Mouse (Mus musculus) erythroblast, embryonic 14.5 days (primary cell): ENCODE data around the gene E2f2. TPM values are rescaled to one million over a fixed set of nuclear protein-coding genes. Genes with fewer than 3 reads are reported as not detected.

ENCODE experiments used
- H3K27me3 ChIP-seq: 2 replicates; pipeline ENCODE4 v1.6.1; 2012; ENCODE audit warnings: inconsistent platforms; ENCODE audit not compliant: control insufficient read depth
- H3K36me3 ChIP-seq: 2 replicates; pipeline ENCODE4 v1.6.1; 2012; ENCODE audit warnings: mild to moderate bottlenecking, inconsistent platforms; ENCODE audit not compliant: control insufficient read depth
- H3K4me1 ChIP-seq: 2 replicates; pipeline ENCODE4 v1.6.1; 2012; ENCODE audit warnings: inconsistent platforms; ENCODE audit not compliant: control insufficient read depth
- H3K4me3 ChIP-seq: replicated peaks from 2 replicates; pipeline ENCODE3; 2012; ENCODE audit warnings: moderate library complexity, mild to moderate bottlenecking, inconsistent platforms
- H3K9me3 ChIP-seq: 2 replicates; pipeline ENCODE4 v1.6.1; 2012; ENCODE audit warnings: low read length, inconsistent platforms, mixed read lengths; ENCODE audit not compliant: control insufficient read depth
- GATA1 ChIP-seq: IDR thresholded peaks from 2 replicates; pipeline ENCODE4 v1.6.1; 2012; ENCODE audit warnings: low read length, inconsistent platforms, mixed read lengths
- TAL1 ChIP-seq: IDR thresholded peaks from 3 replicates; pipeline ENCODE4 v1.6.1; 2012; ENCODE audit warnings: low read length, inconsistent platforms, mixed read lengths
- polyA plus RNA-seq: library from polyadenylated mRNA; stranded (reverse); fragments of >175 nt; gene quantifications from 2 replicates; pipeline ENCODE4 v1.2.3, GENCODE M21; 2012

The E2f2 gene
- polyA plus RNA-seq, 1 experiment, result 108 TPM

GRCm38 (mm10) chr4:136144126-136144926 lies 27.9 kb upstream of the E2f2 start:
- H3K27me3 ChIP-seq, result peaks cover 100% of the 10 kb centered on the region
- TF ChIP-seq GATA1, result no peak
- TF ChIP-seq TAL1, result no peak
- H3K4me1 ChIP-seq, result peaks cover 40% of the 10 kb centered on the region
- H3K4me3 ChIP-seq, result peak overlapping the region; percentile 47
- no peaks in the 10 kb centered on the region for H3K36me3 ChIP-seq
- H3K9me3 ChIP-seq, result peaks cover 22% of the 10 kb centered on the region; the same call in 1 of the 2 replicates

DNA sequence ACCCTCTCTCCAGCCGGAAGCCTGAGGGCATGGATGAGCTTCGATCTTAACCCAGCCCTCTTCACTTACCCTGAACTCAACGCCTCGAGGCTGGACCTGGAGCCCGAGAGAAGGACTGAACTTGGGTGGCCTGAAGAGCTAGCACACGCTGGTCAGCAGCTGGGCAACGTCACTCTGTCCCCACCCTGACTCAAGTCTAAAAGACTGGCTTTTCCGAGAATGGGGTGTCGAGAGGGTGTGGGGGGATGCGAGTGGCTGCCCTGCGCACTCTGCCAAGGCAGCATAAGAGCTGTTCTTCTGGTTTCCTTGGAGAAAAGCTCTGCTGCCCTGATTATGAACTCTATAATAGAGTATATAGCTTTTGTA lies 27.3 kb upstream of the E2f2 start:
- TF ChIP-seq GATA1 (no peak), TAL1 (no peak)
- Histone ChIP-seq H3K4me3 (peak overlapping the region; percentile 47), H3K27me3 (peaks cover 96% of the 10 kb centered on the region), H3K4me1 (peaks cover 37% of the 10 kb centered on the region), H3K9me3 (peaks cover 22% of the 10 kb centered on the region; the same call in 1 of the 2 replicates), H3K36me3 (no peaks in the 10 kb centered on the region)

DNA sequence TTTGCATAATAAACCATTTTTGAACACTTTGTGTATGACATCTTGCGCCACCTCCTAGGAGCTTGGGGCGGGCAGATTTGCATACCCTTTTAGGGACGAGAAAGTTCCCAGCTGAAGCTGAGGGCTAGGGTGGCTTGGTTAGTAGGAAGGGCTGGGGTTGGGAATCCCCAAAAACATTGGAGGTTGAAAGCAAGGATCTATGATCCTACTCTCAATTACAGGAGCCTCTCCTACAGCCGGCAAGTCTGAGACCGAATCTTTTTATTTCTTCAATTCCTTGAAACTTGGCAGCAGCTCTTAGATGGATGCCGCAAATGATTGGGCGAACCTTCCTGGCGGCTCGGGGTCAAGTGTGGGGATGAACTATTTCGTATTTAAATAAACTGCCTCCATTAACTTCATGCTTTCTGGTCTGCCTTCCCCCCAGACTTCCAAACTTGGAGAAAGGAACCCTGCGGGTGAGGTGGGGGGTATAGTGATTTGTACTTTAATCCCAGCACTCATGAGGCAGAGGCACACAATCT lies 26.8 kb upstream of the E2f2 start:
- peaks cover 96% of the 10 kb centered on the region for H3K27me3 ChIP-seq
- H3K4me1 ChIP-seq, result peaks cover 32% of the 10 kb centered on the region
- H3K9me3 ChIP-seq, result peaks cover 22% of the 10 kb centered on the region; the same call in 1 of the 2 replicates
- H3K4me3 ChIP-seq, result no peak overlapping the region
- TF ChIP-seq TAL1, result no peak
- no peak for TF ChIP-seq GATA1
- H3K36me3 ChIP-seq, result no peaks in the 10 kb centered on the region

GRCm38 (mm10) chr4:136145991-136146711 lies 26.0 kb upstream of the E2f2 start:
- TF ChIP-seq TAL1 (no peak), GATA1 (no peak)
- Histone ChIP-seq H3K27me3 (peaks cover 96% of the 10 kb centered on the region), H3K4me1 (peaks cover 28% of the 10 kb centered on the region), H3K36me3 (no peaks in the 10 kb centered on the region), H3K9me3 (peaks cover 22% of the 10 kb centered on the region; the same call in 1 of the 2 replicates), H3K4me3 (no peak overlapping the region)

DNA sequence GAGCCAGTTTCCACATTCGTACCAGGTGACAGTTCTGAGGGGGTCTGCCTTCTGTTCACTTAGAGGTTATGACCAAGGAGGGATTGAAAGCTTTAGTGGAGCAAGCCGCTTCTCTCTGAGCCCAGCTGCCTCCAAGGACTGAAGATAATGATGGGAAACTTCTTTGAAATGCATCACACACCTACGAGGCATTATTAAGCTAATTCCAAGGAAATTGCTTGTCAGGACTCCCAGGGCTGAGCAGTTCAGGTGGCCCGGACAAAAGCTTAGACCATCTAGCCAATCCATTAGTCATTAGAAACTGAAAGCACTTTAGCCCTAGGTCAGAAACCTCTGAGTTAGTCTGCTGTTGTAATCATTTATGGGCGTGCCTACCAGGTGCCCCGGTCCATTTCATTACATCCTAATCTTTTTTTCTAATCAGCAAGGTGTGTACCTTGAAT lies 25.5 kb upstream of the E2f2 start:
- Histone ChIP-seq H3K27me3 (peaks cover 95% of the 10 kb centered on the region), H3K4me1 (peaks cover 28% of the 10 kb centered on the region), H3K9me3 (peaks cover 22% of the 10 kb centered on the region; the same call in 1 of the 2 replicates), H3K36me3 (no peaks in the 10 kb centered on the region), H3K4me3 (no peak overlapping the region)
- TF ChIP-seq GATA1 (no peak), TAL1 (no peak)

DNA sequence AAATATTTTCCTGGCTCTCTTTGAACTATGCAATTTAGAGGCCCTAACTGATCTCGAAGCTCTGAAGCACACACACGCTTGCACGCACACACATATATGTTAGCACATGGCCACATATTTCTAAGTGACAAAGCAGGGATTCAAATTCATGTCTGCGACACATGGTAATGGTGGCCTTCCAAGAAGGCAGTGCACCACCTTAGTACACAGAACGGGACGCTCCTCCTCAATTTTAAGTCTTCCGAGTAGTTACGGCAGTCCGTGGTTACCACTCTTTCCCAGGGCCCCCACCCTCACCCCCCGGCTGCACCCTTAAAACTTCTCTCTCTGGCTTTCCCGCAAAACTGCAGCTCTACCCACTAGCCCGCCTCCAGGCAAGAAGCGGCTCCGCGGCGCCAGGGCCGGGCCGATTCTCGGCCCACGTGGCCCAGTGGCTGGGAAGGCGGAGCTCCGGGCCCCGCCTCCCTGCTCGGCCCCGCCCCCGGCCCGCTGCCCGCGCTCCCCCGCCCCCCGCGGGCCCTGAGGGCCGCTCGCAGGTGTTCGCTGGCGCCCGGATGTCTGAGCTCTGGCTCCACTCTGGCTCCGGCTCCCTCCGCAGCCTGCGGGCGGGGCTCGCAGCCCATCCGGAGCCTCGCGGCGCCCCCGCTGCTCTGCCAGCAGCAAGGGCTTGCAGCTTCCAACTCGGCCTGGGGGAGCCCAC lies 24.6 kb upstream of the E2f2 start:
- no peak for TF ChIP-seq GATA1
- no peak for TF ChIP-seq TAL1
- H3K4me1 ChIP-seq, result peaks cover 28% of the 10 kb centered on the region

DNA sequence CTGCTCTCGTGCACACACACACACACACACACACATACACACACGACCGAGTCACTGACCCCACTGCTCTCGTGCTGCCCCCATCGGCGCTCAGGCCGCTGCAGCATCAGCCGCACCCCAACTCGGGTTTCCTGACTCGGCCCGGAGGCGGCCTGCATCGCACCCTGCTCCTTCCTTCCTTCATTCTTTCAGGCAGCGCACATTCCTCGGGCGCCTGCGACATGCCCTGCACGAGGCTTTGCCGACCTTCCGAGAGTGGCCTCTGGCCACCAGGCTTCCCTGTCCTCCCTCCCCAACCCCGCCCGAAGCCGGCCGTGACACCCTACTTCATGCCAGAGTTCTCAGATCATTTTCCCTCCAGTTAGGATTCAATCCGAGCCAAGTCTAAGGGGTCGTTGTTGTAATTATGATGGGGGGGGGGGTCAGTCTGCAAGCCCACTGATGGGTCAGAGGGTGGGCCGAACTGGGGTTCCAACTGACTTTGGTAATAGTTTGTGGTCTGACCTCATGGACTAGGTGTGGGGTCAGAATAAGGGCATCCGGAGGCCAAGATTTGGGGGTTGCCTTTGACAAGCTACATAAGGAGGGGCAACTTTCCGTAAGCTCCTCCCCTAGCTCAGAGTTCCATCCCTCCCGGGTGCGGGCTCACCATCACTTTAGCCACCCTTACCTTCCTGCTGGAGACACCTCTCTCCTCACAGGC lies 23.7 kb upstream of the E2f2 start:
- H3K9me3 ChIP-seq, result peaks cover 25% of the 10 kb centered on the region
- H3K27me3 ChIP-seq, result peaks cover 81% of the 10 kb centered on the region
- peak overlapping the region; percentile 12 for H3K4me3 ChIP-seq
- no peaks in the 10 kb centered on the region for H3K36me3 ChIP-seq
- H3K4me1 ChIP-seq, result peaks cover 27% of the 10 kb centered on the region
- TF ChIP-seq TAL1 (no peak), GATA1 (no peak)

More for the DNA sequence above, 24.6 kb upstream of the E2f2 start:
- no peaks in the 10 kb centered on the region for H3K36me3 ChIP-seq
- H3K4me3 ChIP-seq, result peak overlapping the region; percentile 34
- peaks cover 90% of the 10 kb centered on the region for H3K27me3 ChIP-seq
- H3K9me3 ChIP-seq, result peaks cover 22% of the 10 kb centered on the region; the same call in 1 of the 2 replicates

DNA sequence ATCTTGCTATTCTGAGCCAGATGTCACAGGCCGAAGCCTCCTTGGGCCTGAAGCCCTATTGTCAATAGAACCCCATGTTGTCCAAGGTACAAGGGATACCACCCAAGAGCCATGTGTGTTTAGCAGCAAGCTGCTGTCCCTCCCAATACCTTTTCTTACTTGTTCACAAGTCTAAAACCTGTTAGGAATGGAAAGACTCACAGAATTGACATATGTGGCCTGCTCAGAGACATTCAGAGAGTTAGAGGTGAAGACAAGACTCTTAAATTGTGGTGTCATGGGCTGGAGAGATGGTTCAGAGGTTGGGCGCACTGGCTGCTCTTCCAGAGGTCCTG lies 23.2 kb upstream of the E2f2 start:
- TF ChIP-seq TAL1 (no peak), GATA1 (no peak)
- no peaks in the 10 kb centered on the region for H3K36me3 ChIP-seq
- H3K4me3 ChIP-seq, result no peak overlapping the region
- H3K27me3 ChIP-seq, result peaks cover 79% of the 10 kb centered on the region
- peaks cover 23% of the 10 kb centered on the region for H3K9me3 ChIP-seq
- peaks cover 22% of the 10 kb centered on the region for H3K4me1 ChIP-seq
